Mouse (Mus musculus): ENCODE data around the gene Stoml3.
A peak's percentile ranks its signal among the peaks of the same experiment; 100 is the strongest.

DNA sequence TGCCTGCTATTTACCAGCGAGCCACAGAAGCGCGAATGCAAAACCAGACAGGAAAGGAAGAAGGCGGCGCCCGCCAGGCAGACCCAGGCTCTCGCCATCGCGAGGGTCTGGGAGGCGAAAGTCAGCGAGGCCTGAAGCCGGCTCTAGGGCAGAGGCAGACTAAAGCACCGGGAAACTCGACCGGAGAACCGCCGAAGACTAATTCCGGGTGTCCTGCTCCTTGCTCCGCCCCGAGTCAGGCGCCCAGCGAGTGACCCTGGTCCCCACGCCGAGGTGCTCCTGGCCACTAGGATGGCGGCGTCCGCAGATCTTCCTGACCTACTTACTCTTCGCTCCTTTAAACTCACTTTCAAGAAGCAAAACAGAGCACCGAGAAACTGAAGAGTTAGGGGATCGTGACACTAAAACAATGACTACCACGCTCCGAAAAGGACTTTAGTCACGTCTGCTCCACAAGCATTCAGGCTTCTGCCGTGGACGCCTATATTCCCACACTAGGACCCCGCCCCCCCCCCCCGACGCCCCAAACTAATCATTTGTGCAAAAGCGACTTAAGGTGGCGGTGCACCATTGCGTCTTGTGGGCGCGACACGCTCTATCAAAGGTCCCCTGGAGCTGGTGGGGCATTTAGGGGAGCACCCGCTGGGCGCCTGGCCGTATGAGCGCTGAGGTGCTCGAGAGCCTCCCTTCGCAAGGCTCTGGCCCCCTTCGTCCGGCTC is 25.2 kb upstream of the Stoml3 start, which contains the start of the genes Nhlrc3 and Proser1:
- TF ChIP-seq CHD2 (IDR thresholded peaks at IDR 0.05; ENCODE audit: low read depth, low read length) (0 out of 2 replicates have a peak, but pooled peaks have one; percentile 68), HCFC1 (IDR thresholded peaks at IDR 0.05; ENCODE audit: borderline replicate concordance, insufficient read depth, low read length) (0 out of 2 replicates have a peak, but pooled peaks have one; percentile 66), ZC3H11A (IDR thresholded peaks at IDR 0.05; ENCODE audit: borderline replicate concordance, low read depth, low read length) (no peak)

Measured in ES-E14 (cell line).